Mouse (Mus musculus) monocyte, adult 5-6 weeks (primary cell): ENCODE measurements around the gene Akap6. TPM values are rescaled to one million over a fixed set of nuclear protein-coding genes. Genes with fewer than 3 reads are reported as not detected.

Experiments used
- ATAC-seq: fragments of 153-309, 156-312 bp; replicated peaks from 2 replicates; pipeline ENCODE4 v1.8.0; 2017; ENCODE audit warnings: mild to moderate bottlenecking; ENCODE audit not compliant: low TSS enrichment, insufficient number of reproducible peaks, severe bottlenecking, poor library complexity, low FRiP score
- total RNA-seq: library from RNA; stranded (forward); fragments of 200-1000, 200-491, 200-594 nt; gene quantifications from 3 replicates; pipeline ENCODE4 v1.2.3, GENCODE M21; 2017

The Akap6 gene
- total RNA-seq, 1 experiment from 2014 or later: not detected

- no peak for ATAC-seq
Observed at GRCm38 (mm10) chr12:52833141-52833540, 134.0 kb downstream of the Akap6 start.

GRCm38 (mm10) chr12:52834074-52834473 lies 134.9 kb downstream of the Akap6 start:
- no peak for ATAC-seq

- ATAC-seq: no peak
Observed at GRCm38 (mm10) chr12:52834781-52835279, 135.6 kb downstream of the Akap6 start.

GRCm38 (mm10) chr12:52835291-52835742 lies 136.1 kb downstream of the Akap6 start:
- no peak for ATAC-seq

GRCm38 (mm10) chr12:52835914-52836546 lies 136.8 kb downstream of the Akap6 start:
- no peak for ATAC-seq

- no peak for ATAC-seq
Observed at GRCm38 (mm10) chr12:52845982-52846381, 146.8 kb downstream of the Akap6 start.

GRCm38 (mm10) chr12:52847020-52847419 lies 147.8 kb downstream of the Akap6 start:
- ATAC-seq: no peak

GRCm38 (mm10) chr12:52847830-52848518 lies 148.8 kb downstream of the Akap6 start:
- ATAC-seq: no peak

- ATAC-seq: no peak
Observed at GRCm38 (mm10) chr12:52848519-52848855, 149.3 kb downstream of the Akap6 start.

GRCm38 (mm10) chr12:52849297-52849696 lies 150.1 kb downstream of the Akap6 start:
- ATAC-seq: no peak

- ATAC-seq: no peak
Observed at GRCm38 (mm10) chr12:52850332-52851036, 151.3 kb downstream of the Akap6 start.

- no peak for ATAC-seq
Observed at GRCm38 (mm10) chr12:52851221-52851620, 152.0 kb downstream of the Akap6 start.

GRCm38 (mm10) chr12:52854236-52854679 lies 155.1 kb downstream of the Akap6 start:
- no peak for ATAC-seq

GRCm38 (mm10) chr12:52856104-52856503 lies 156.9 kb downstream of the Akap6 start:
- ATAC-seq: no peak

GRCm38 (mm10) chr12:52857306-52857705 lies 158.1 kb downstream of the Akap6 start:
- no peak for ATAC-seq

GRCm38 (mm10) chr12:52861922-52862321 lies 162.7 kb downstream of the Akap6 start:
- ATAC-seq: no peak

GRCm38 (mm10) chr12:52868000-52868624 lies 168.9 kb downstream of the Akap6 start:
- ATAC-seq: no peak

- no peak for ATAC-seq
Observed at GRCm38 (mm10) chr12:52871604-52872003, 172.4 kb downstream of the Akap6 start.

GRCm38 (mm10) chr12:52874332-52874923 lies 175.2 kb downstream of the Akap6 start:
- no peak for ATAC-seq
